Mouse (Mus musculus) layer of hippocampus, adult 9-10 months (tissue): ENCODE measurements at regions not wholly inside any gene's neighbourhood (a gene's known extent, or its start where the extent isn't known, plus 50 kb on each side); places are given as distances from the start of the nearest gene placed in this dataset.

ENCODE experiments used
- DNase-seq: peaks from one replicate; pipeline ENCODE4 v3.0.0; 2022; ENCODE audit warnings: low spot score

DNA sequence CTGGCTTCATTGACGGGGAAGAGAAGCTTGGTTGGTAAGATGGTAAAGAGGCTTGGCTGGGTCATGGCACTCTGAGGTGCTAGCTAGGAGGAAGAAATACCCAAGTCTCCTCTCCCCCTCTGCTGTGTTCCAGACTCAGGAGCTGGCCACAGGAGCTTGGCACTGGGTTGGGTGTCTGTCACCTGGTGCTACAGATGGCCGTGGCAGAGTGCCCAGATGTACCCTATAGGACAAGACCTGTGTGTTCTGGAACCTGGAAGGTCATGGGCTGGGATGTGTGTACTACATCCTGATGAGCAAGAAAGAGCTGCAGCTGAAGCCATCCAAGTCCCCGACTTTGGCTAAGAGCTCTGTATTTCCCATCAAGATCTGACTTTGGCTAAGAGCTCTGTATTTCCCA, 72.4 kb downstream of the Nupl2 start:
- no peak for DNase-seq

- no peak for DNase-seq
Measured at GRCm38 (mm10) chr5:24239006-24239405, 74.2 kb downstream of the Nupl2 start.

- no peak for DNase-seq
Measured at GRCm38 (mm10) chr5:24244211-24244610, 79.4 kb downstream of the Nupl2 start.

- DNase-seq, result no peak
Measured at GRCm38 (mm10) chr5:24255421-24255820, 90.7 kb downstream of the Nupl2 start.

DNA sequence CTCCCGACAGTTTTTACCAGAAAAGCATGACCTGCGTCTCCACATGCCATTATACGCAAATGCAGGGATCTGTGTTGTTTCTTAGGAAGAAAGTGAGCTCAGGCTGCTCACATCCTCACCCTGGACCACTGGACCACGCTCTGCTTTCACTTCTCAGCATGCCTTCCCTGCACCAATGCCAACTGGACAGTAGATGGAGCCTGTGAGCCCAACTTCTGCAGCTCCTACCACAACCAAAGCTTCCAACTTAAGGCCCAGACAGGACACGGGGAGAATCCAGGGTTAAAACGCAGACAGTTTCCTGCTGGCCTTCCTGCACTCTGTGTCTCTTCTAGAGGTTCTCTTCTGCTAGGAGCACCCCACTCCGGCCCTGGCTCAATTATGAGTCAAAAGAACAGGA, 90.3 kb downstream of the Kcnh2 start:
- peak; percentile 64 for DNase-seq

DNA sequence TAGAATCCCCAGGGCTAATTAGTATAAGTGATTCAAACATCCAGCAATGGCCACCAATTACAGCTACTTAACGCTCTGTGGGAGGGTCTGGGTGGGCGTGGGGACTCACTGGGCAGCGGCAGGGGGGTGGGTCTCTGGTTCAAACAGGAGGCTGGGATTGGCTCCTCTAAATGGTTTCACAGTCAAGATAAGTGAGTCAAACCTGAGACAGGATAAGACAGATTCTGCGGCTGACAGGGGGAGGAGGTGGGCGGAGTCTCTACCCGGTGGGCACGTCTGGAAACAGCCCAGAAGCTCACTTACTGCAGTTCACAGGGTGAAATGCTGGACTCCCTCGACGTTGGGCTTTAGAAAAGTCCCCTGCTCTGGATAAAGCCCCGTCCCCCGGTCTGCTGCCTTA, 89.3 kb downstream of the Kcnh2 start:
- no peak for DNase-seq

GRCm38 (mm10) chr5:24264151-24264550, 87.3 kb downstream of the Kcnh2 start:
- DNase-seq, result no peak

- DNase-seq, result no peak
Measured at GRCm38 (mm10) chr5:24265431-24265830, 86.0 kb downstream of the Kcnh2 start.

GRCm38 (mm10) chr5:24266344-24267295, 84.8 kb downstream of the Kcnh2 start:
- peak; percentile 79 for DNase-seq
